Mouse (Mus musculus) erythroid progenitor cell, adult 5-6 weeks (primary cell): ENCODE measurements around the gene Fam189a1. TPM values are rescaled to one million over a fixed set of nuclear protein-coding genes. Genes with fewer than 3 reads are reported as not detected.
A peak's percentile ranks its signal among the peaks of the same experiment; 100 is the strongest.

Source experiments
- ATAC-seq: replicated peaks from 2 replicates; pipeline ENCODE4 v1.8.0; 2016; ENCODE audit warnings: moderate number of reproducible peaks, mild to moderate bottlenecking, moderate TSS enrichment, inconsistent platforms; ENCODE audit not compliant: poor library complexity, low FRiP score, severe bottlenecking
- total RNA-seq, 2 experiments: library from RNA; stranded (forward) in 1 of 2; stranded (reverse) in 1 of 2; fragments of 150-400 nt in 1 of 2; fragments of 186-747, 209-891 nt in 1 of 2; gene quantifications; 2 replicates each; pipeline versions ENCODE4 v1.2.3 to v1.2.4; 2015 to 2017; ENCODE audit warnings: low replicate concordance in 2 of 2

Fam189a1 gene
- total RNA-seq, 2 experiments from 2014 or later = not detected

DNA sequence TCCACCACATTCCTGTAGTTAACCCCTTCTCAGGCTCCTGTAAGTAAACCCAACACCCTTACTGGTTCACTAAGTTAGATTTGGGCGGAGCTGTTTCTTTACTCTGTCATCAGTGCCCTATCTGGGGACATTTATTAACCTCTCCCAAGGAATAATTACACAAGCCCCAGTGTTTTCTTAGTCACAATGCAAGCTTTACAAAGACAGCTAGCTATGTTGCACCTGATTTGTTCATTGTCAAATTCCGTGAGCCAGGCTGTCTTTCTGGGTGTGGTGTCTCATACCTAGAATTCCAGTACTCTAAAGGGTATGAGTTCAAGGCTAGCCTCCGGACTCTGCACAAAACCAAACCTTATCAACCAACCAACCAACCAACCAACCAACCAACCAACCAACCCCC, 250.9 kb downstream of the Fam189a1 start:
- ATAC-seq = no peak

DNA sequence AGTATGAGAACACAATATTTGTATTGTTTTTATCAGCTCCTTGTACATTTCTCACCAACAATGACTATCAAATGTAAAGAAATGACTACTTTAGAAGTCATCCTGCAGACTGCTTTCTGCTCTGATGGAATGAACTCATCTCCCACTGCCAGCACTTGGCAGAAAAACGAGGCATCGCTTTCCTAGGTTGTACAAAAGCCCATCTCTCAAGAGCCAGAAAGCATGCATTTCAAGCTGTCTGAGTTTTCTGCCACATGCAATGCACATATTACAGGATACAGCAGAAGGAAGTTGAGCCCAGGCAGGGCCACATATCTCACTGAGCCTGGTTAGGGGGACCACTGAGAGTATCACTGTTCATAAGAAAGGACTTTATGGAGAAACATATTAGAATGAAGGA, 256.1 kb downstream of the Fam189a1 start:
- no peak for ATAC-seq

DNA sequence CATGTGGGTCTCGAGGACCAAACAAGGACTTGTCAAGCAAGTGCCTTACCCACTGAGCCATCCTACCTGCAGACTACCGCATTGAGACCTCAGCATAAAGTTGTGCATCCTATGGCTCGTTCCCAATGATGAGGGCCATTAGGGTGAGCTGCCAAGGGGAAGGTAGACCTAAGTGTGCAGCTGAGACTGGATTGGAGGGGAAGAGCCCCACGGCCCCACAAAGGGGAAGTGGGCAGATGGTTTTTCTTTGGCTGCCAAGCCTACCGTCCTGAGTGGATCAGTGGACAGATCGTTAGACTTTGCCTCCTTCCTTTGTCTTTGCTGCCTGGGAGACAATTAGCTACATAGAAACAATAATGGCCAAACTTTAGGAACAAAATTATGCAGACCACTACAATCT, 259.8 kb downstream of the Fam189a1 start:
- ATAC-seq = no peak

DNA sequence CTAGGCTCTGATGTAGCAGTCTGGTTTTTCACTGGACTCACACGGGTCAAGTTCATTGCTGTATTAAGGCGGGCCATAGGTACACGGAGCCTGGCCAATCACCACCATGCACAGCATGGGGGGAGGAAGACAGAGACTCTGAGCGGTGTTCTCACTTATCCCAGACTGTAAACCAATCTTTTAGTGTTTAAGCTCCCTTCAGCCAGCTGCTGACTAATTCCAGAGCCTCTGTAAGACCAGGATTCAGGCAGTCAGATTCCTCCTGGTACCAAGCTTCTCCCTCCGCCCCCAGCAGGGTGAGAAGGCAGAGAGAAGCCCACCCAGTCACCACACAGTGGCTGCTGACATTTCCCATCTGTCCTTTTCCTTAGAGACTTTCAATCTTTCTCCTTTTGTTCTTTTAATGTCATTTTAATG, 260.7 kb downstream of the Fam189a1 start:
- ATAC-seq = no peak

DNA sequence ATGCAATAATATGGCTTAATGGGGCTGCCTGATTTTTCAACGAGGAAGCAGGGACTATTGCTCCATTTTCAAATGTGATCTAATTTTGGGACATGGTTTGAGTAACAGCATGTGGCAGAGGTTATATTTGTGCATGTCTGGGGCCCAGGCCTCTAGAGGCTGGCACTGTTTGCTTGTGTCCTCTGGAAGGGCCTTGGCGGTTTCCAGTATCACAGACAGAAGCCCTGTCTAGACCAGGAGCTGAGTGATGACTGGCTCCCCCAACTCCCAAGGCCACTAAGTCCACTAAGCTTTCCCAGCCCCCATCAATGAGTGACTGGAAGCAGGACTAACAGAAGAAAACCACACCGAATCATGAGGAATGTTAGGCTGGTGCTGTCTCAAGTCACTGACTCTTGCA, 265.2 kb downstream of the Fam189a1 start:
- no peak for ATAC-seq

DNA sequence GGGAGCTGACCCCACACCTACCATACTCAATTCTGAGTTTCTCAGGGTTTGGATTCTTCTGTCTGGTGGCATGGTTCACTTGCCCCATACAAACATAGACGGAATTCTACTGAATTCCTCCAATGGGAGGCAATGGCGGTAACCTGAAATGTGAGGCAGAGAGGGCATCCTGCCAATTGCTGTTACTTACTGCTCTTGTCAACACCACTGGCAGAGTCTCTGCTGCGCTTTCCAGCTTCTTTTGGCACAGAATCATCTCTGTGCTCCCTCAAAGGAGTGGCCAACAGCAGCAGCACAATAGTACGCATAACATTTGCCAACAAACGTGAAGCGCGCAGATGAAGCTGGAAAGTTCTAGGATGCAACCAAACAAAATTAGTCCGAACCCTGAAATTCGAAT, 266.5 kb downstream of the Fam189a1 start:
- ATAC-seq = no peak

DNA sequence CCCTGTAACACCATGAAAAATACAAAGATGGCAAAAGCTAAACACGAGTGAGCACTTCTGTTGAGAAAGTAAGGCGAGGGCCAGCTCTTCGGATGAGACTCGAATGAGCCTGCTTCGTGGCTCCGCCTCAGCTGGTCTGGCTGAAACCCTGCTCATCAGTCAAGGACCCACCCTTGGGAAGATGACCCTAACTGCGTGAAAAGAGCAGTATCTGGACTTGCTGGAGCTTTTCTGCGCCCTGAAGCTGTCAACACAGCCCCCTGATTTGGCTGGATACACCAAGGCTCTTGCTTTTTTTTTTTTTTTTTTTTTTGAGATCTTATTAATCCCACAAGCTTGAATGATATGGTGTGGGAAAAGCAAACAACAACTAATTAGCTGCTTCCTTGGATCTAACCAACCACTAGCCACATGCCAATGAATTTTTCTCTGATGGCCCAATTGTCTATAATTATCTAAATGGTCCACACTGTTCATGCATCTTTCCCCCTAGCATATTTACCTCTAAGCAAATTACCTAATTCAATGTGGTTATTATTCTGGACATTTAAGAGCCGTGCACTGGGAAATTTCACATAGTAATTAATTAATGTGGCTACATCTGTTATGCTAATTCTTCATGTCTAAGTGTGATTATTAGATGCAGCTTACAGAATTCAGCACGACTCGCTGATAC, 272.0 kb downstream of the Fam189a1 start:
- ATAC-seq = no peak

DNA sequence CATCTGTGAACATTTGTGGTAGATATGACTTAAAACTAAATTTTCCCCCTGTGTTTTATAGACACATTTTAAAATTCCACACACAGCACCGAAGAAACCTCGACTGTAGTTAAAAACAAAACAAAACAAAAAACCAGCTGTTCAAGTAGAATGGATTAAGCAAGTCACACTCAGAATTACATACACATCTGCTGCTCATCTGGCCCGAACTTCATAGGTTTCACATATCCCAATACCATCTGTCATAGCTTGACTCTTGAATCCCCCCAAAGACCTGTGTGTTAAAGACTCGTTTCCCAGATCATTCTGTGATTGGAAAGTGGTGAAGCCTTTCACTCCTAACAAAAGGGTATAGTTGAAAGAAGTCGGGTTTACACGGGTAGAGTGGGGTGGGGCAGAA, 274.1 kb downstream of the Fam189a1 start:
- no peak for ATAC-seq

DNA sequence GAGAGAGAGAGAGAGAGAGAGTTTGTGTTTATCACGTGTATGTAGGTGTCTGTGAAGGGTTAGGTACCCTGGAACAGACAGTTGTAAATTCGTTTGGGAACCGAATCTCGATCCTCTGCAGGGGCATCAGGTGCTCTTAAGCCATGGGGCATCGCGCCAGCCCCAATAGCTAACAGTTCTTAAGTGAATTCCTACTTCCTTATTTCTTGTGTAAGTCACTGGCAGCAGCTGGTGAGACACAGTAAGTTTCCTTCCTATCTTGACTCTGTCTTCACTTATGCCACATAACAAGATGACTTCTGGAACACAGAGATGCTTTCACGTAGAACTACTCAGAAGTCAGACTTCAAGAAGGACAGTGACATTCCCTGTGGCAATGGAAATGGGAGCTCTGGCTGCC, 275.0 kb downstream of the Fam189a1 start:
- ATAC-seq = no peak

DNA sequence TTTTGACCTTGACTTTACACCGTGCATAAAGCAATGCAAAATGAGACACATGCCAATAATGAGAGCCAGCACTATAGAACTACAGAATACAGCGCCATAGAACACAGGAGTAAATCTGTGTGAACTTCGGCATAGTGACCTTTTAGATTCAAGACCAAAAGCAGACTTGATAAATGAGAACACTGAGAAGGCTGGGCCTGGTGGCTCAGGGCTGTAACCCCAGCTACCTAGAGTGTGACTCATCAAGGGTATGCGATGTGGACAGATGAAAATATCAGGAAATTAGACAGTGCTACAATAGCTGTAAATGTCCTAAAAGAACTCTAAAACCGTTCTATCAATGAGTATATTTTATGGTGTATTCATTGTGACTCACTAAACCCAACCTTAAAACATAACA, 276.0 kb downstream of the Fam189a1 start:
- ATAC-seq = no peak

DNA sequence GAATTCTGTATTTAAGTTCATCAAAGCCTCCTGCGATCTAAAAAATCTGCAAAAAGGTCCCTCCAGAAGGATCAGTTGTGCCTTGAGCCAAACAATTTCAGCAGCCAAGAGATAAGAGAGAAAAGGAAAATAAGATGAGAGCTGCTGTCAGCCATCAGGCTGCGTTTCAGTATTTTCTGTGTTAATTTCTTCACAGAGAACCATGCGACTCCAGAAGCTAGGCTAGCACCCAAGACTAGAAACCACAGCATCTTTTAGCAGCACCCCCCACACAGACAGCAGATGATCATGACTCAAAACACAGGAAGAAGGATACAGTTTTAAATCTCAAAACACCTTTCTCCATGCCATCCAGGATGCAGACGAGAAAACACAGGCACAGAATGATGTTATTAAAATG, 281.4 kb downstream of the Fam189a1 start:
- ATAC-seq = no peak

DNA sequence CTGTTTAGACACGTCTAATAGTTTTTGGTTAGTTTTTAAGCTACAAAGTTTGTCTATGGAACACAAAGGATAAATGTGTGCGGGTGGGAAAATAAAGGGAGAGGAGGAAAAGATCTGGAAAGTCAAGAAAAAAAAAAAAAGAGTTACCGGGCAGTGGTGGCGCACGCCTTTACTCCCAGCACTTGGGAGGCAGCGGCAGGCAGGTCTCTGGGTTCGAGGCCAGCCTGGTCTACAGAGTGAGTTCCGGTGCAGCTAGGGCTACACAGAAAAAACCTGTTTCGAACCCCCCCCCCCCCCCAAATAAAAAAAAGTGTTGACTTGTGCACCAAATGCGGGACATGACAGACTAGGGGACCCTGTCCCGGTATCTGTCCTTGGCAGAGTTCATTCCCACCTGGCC, 283.1 kb downstream of the Fam189a1 start:
- no peak for ATAC-seq

DNA sequence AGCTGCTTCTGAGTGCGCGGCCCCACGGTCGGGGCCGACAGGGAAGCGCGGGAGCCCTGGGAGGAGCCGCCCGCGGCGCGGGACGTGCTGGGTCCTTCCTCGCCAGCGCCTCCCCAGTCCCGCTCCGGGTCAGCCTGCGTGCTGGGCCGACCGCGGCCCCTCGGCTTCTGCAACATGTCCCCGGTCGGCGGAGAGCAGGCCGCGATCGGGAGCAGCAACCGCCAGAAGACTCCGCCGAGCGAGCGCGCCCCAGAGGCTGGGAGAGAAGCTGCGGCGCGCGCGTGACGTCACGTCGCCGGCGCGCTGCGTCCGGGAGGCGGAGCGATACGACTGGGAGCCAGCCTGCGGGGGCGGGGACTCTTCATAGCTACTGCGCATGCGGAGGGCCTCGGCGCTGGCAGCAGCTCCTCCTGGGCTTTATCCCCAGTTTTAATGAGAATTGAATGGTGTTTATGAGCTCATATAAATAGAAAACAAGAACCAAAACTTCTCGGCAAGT, 283.6 kb downstream of the Fam189a1 start, which contains the start of gene Nsmce3:
Gene Nsmce3, minus strand, starts transcription at position 255 of the 499 bp plus-strand sequence.
- ATAC-seq = peak; percentile 96

DNA sequence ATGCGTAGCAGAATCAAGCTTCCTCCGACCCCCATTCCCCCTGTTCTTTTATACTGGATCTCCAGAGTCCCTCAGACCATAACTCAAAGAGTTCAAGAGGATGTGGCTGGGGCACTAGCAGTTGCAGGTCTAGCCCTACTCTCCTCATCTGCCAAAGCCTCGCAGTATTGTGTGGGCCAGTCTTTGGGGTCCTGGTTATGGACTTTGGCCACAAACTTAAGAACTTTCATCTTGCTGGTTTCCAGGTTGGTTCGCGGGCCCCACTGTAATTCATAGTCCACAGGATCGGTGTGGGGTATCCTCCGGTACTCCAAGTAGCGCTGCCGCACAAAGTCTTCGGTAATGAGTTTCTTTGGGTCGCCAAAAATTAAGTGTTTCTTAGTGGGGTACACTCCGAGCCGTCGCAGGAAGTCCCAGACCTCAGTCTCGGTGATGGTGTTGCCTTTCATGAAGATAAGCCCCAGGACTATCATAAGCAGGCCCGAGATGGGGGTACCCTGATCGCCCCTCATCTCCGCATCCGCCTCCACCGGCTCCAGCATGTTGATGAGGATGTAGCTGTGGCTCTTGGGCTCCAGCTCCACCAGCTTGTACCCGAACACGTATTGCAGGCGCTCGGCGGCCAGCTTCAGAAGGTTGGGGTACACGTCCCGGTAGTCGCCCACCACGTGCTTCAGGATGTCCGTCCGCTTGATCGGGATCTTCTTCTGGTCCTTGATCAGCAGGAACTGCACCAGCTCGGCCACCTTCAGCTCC, 284.2 kb downstream of the Fam189a1 start:
- peak; percentile 51 for ATAC-seq

DNA sequence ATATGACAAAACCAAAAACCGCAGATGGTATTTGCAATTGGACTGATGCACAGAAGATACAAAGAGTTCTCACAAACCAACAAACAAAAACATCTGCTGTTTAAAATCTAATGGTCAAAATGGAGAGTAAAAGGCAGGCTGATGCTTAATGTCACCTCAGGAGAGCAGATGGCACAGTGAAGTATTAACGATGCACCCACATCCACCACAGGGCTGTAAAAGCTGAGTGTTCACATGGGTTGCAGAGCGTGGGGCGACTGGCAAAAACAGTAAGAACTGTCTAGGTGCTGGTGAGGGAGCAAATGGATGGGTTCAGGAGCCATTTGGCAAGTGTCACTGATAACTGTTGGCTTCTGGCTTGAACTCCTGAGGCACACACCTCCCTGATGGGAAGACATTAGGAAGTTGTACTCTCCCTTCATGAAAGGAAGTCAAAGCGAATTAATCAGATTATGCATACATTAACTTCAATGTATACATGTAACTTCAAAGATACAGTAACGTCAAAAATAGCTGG, 286.8 kb downstream of the Fam189a1 start:
- ATAC-seq = no peak

DNA sequence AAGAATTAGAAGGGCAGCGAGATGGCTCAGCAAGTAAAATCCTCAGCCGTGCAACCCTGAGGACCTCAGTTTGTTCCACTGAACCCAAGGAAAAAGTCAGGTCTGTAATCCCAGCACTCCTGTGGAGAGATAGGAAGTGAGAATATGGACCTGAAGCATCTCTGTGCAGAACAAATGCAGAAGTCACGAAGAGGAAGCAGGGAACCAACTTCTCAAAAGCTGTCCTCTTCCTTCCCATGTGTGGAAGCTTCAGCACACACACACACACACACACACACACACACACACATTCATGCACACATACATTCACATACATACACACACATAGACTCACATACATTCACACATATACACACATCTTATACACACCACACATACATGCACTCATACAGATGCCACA, 292.8 kb downstream of the Fam189a1 start:
- no peak for ATAC-seq

DNA sequence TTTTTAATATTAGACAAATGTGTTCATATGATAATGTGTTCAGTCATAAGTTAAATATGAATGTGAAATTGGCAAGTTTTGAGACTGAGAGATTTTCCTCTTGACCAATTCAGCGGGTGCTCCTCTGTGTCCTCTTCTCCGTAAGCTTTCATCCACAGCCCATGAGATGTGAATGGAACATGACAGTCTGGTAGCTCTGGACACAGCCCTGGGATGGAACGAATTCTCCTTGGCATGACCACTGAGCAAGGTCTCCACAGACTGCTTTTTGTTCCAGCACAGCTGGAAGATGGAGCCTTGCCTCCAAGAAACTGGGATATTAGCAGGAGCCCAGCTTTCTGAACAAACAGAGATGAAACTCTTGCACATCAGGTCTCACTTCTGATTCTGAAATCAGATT, 293.4 kb downstream of the Fam189a1 start:
- no peak for ATAC-seq

DNA sequence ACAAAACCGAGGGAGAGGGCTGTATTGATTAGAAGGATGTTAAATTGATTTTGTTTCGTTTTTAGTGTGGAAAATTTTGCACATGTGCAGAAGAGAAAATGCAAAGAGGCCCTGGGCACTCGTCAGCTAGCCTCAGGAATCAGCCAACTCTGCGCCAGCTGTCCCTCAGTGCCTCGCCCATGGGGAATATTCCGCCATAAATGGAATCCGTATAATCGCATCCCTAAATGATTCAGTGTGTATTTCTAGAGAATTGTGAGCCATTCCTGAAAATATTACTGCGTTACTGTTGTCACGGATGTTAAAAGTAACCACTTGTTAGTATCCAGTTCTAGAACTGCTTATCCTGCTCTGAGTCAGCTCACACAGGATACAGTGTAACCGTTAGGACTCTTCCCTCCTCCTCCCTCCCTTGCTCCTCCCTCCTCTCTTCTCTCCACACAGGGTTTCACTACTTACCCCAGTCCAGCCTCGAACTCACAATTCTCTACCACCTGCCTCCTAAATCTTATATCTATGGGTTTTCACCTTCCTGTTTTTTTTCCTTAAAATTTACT, 299.8 kb downstream of the Fam189a1 start:
- ATAC-seq = no peak

DNA sequence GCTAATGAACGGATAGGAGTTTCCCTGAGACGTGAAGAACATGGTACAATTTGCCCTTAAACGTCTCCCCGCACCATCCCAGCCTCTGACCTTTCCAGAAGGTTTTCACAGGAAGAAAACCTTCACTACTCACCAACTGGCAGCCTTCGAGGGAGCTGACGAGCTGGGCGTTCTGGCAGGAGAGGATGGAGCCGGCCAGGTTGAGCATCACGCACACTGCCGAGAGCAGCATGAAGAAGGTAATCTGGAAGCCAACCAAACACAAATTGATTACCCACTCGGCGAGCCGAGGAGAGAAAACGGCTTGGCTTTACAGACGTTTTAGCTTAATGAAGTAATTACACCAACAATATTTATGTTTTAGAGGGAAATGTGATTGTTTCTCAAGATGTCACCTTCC, 300.4 kb downstream of the Fam189a1 start:
- ATAC-seq = no peak

DNA sequence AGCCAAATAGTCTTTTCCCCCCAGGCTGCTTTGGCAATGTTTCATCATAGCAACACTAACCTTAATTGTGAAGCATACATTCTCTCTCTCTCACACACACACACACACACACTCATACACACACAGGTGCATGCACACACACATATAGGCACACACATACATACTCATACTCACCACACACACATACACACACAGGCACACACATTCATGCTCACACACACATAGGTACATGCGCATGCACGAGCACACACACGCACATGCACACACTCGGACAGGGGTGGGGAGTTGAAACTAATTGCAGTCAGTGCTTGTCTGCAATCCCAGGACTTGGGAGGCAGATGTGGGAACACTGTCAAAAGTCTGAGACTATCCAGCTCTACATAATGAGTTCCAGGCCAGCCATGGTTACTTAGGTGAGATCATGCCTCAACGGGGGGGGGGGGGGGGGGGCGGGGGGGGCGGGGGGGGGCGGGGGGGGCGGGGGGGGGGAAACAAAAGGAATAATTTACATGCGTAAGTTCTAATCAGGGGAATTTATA, 300.9 kb downstream of the Fam189a1 start:
- ATAC-seq = no peak

DNA sequence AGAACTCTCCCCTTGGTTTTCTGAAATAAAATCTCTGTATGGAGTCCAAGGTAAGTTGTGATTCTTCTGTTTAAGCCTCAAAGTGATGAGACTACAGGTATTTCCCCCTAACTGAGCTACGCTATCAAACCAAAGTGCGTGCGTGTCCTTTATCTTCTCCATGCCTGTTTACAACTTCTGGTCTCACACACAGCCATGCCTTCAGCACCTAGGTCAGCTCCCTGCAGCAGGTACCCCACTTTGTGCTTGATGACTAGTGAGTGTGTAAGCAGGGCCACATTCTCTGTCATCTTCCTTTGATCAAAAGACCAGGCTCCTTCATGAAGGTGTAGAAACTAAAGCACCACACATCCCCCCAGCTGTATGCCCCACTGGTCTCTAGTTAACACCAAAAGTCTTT, 305.6 kb downstream of the Fam189a1 start:
- ATAC-seq = no peak
